Mouse (Mus musculus): ENCODE data around the gene Dennd1c.

The Dennd1c gene

GRCm38 (mm10) chr17:57078336-57078735 is at the start of gene Dennd1c:
TSS of gene Dennd1c (minus strand) at chr17:57078514.
- DNase-seq: peak in 1 of 2 experiments; percentile 16

- DNase-seq: no peak
These were observed 47.7 kb upstream of the Dennd1c start for GRCm38 (mm10) chr17:57125853-57126622.

GRCm38 (mm10) chr17:57124792-57125191 is 46.5 kb upstream of the Dennd1c start:
- no peak for DNase-seq

GRCm38 (mm10) chr17:57123192-57124118 is 45.1 kb upstream of the Dennd1c start:
- DNase-seq: no peak

- DNase-seq: no peak
These were observed 43.5 kb upstream of the Dennd1c start for GRCm38 (mm10) chr17:57121856-57122255.

GRCm38 (mm10) chr17:57118524-57119349 is 40.4 kb upstream of the Dennd1c start:
- peak; percentile 6 to 31 for DNase-seq

GRCm38 (mm10) chr17:57116801-57117200 is 38.5 kb upstream of the Dennd1c start:
- no peak for DNase-seq

- DNase-seq: peak; percentile 6 to 18
These were observed 34.6 kb upstream of the Dennd1c start for GRCm38 (mm10) chr17:57112768-57113474.

- no peak for DNase-seq
These were observed 31.7 kb upstream of the Dennd1c start for GRCm38 (mm10) chr17:57110005-57110404.

- DNase-seq: no peak
These were observed 30.4 kb upstream of the Dennd1c start for GRCm38 (mm10) chr17:57108666-57109171.

GRCm38 (mm10) chr17:57108040-57108665 is 29.8 kb upstream of the Dennd1c start:
- DNase-seq: no peak

- no peak for DNase-seq
These were observed 28.8 kb upstream of the Dennd1c start for GRCm38 (mm10) chr17:57107064-57107463.

GRCm38 (mm10) chr17:57106035-57106368 is 27.7 kb upstream of the Dennd1c start:
- no peak for DNase-seq

GRCm38 (mm10) chr17:57105181-57106034 is 27.1 kb upstream of the Dennd1c start, which contains the start of gene Tnfsf9:
TSS of gene Tnfsf9 (plus strand) at chr17:57105325.
- peak; percentile 24 to 49 for DNase-seq

GRCm38 (mm10) chr17:57104496-57104895 is 26.2 kb upstream of the Dennd1c start:
- no peak for DNase-seq

- DNase-seq: no peak
These were observed 24.0 kb upstream of the Dennd1c start for GRCm38 (mm10) chr17:57102276-57102675.

- no peak for DNase-seq
These were observed 21.5 kb upstream of the Dennd1c start for GRCm38 (mm10) chr17:57099629-57100325.

GRCm38 (mm10) chr17:57098321-57098720 is 20.0 kb upstream of the Dennd1c start:
- DNase-seq: no peak

- DNase-seq: peak; percentile 82 to 94
These were observed 18.3 kb upstream of the Dennd1c start for GRCm38 (mm10) chr17:57096623-57096920.
